Mouse (Mus musculus): ENCODE measurements around the gene Pcolce. TPM values are rescaled to one million over a fixed set of nuclear protein-coding genes. Genes with fewer than 3 reads are reported as not detected.

Gene Pcolce
- 1 to 10 TPM in 1 of 2 experiments, under 1 TPM in 1; 0.69 to 1.2 TPM for polyA plus RNA-seq (2017; shearing (Covaris generic))

GRCm38 (mm10) chr5:137613550-137613949 is at the start of gene Pcolce:
TSS of gene Pcolce (minus strand) at chr5:137613784.

GRCm38 (mm10) chr5:137645652-137646091 is 32.1 kb upstream of the Pcolce start, which contains the start of gene Irs3:
TSS of gene Irs3 (minus strand) at chr5:137645714.

GRCm38 (mm10) chr5:137641054-137641453 is 27.5 kb upstream of the Pcolce start, which contains the start of gene Sap25:
TSS of gene Sap25 (plus strand) at chr5:137641334.

DNA sequence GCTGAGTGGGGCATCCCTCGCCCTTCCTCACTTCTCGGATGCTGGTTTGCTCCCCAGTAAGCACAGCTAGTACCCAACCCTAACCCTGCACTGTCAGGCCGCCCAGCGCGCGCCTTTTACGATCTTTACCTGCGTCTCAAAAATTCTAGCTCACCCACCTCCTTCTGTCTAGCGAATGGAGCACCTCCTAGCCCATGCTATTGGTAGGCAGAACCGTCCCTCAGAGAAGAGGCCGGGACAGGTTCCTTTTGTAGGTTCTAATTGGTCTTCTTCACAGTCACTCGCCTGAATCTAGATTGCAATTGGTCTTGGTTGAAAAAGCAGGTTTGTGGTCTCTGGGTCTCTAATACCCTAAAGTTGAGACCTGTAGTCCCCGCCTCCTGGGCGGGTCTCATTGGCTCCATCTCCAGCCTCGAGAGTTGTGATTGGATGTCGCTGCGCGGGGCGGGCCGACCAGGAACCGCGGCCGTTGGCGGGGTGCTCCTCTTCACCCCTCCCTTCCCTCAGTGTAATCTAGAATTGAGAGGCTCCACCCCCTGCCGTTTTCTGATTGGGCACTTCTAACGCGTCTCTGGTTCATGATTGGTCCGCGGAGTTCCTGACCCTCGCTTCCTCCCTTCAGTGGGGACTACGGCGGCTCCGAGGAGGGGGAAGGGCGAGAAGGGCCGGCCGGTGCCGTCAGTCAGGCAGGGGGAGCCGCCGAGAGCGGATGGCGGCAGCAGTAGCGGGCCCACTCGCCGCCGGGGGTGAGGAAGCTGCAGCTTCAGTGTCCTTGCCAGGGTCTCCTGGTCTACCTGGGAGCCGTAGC is 15.1 kb upstream of the Pcolce start, which contains the start of the genes Fbxo24, Lrch4 and Gm20605:
Fbxo24 (minus strand) TSS at position 505 of the 808 bp plus-strand sequence.
Lrch4 (plus strand) TSS at position 624 of the 808 bp plus-strand sequence.
Gm20605 (plus strand) TSS at position 678 of the 808 bp plus-strand sequence.

DNA sequence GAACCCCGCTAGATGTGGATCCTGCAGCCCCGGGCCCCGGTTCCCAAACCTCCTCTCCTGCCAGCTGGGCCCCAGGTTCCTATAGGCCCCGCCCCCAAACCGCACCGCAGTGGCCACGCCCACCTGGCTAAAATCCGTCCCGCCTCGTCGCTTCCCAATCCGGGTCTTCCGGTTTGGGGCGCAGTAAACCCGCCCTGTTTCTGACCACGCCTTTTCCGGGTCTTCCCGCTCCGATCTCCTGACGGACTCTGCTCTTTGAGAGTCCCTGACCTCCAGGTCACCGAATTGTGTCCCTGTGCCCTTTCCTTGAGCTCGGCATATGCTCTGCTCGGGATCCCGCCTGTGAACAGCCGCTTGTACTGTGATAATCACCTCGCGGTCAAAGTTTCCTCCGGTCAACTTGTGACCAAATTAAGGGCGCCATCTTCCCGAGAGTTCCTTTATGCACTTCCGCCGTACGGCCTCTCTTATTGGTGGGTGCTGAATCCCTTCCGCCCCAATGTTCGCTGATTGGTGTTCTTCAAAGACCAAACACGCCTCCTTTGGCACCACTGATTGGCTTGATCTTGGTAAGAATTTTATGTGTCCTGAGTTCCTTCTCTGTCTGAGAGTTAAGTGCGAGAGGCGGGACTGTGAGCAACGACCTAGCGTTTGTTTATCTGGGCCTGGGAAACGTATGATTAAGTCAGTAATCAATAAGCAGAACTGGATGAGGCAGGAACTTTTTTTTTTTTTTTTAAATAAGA is 12.8 kb downstream of the Pcolce start, which contains the start of gene Mospd3:
Mospd3 (minus strand) TSS at position 440 of the 746 bp plus-strand sequence.

GRCm38 (mm10) chr5:137569665-137570064 is 43.9 kb downstream of the Pcolce start, which contains the start of gene Tfr2:
TSS of gene Tfr2 (plus strand) at chr5:137569840.

Other genes starting within 250 kb of the Pcolce start
- gene Zan, start 136.7 kb downstream of the Pcolce start, polyA plus RNA-seq (2017; shearing (Covaris generic)) = 1 to 10 TPM; 1.1 to 4.1 TPM
- 10 to 100 TPM; 35.2 to 41.1 TPM for gene Pop7, start 111.3 kb downstream of the Pcolce start, polyA plus RNA-seq (2017; shearing (Covaris generic))
- gene Gigyf1, start 95.2 kb downstream of the Pcolce start, polyA plus RNA-seq (2017; shearing (Covaris generic)) = 10 to 100 TPM; 10.9 to 13.1 TPM
- under 1 TPM in 1 of 2 experiments, not detected in 1; 0.82 TPM for gene Epo, start 80.5 kb downstream of the Pcolce start, polyA plus RNA-seq (2017; shearing (Covaris generic))
- 100 to 1,000 TPM; 293 to 297 TPM for gene Gnb2, start 80.3 kb downstream of the Pcolce start, polyA plus RNA-seq (2017; shearing (Covaris generic))
- under 1 TPM in 1 of 2 experiments, not detected in 1; 0.76 TPM for gene Actl6b, start 60.3 kb downstream of the Pcolce start, polyA plus RNA-seq (2017; shearing (Covaris generic))
- 1 to 10 TPM; 1.3 to 1.4 TPM for gene Tfr2, start 43.9 kb downstream of the Pcolce start, polyA plus RNA-seq (2017; shearing (Covaris generic))
- 10 to 100 TPM; 85.5 to 87.9 TPM for gene Mospd3, start 12.7 kb downstream of the Pcolce start, polyA plus RNA-seq (2017; shearing (Covaris generic))
- gene Fbxo24, start 15.2 kb upstream of the Pcolce start, polyA plus RNA-seq (2017; shearing (Covaris generic)) = under 1 TPM; 0.33 to 0.52 TPM
- gene Lrch4, start 15.3 kb upstream of the Pcolce start, polyA plus RNA-seq (2017; shearing (Covaris generic)) = 100 to 1,000 TPM; 290 to 324 TPM
- 10 to 100 TPM; 73.7 to 90.1 TPM for gene Gm20605, start 15.4 kb upstream of the Pcolce start, polyA plus RNA-seq (2017; shearing (Covaris generic))
- 100 to 1,000 TPM; 128 to 152 TPM for gene Sap25, start 27.6 kb upstream of the Pcolce start, polyA plus RNA-seq (2017; shearing (Covaris generic))
- under 1 TPM in 1 of 2 experiments, not detected in 1; 0.99 TPM for gene Irs3, start 31.9 kb upstream of the Pcolce start, polyA plus RNA-seq (2017; shearing (Covaris generic))
- 10 to 100 TPM; 24.5 to 38.9 TPM for gene Agfg2, start 70.9 kb upstream of the Pcolce start, polyA plus RNA-seq (2017; shearing (Covaris generic))
- gene Nyap1, start 127.8 kb upstream of the Pcolce start, polyA plus RNA-seq (2017; shearing (Covaris generic)) = 1 to 10 TPM in 1 of 2 experiments, under 1 TPM in 1; 0.16 to 1.3 TPM
- gene Tsc22d4, start 131.9 kb upstream of the Pcolce start, polyA plus RNA-seq (2017; shearing (Covaris generic)) = 100 to 1,000 TPM; 338 to 405 TPM
- 100 to 1,000 TPM; 101 to 106 TPM for gene Ppp1r35, start 165.1 kb upstream of the Pcolce start, polyA plus RNA-seq (2017; shearing (Covaris generic))
- gene Mepce, start 173.9 kb upstream of the Pcolce start, polyA plus RNA-seq (2017; shearing (Covaris generic)) = 10 to 100 TPM; 34.7 to 39.4 TPM
- gene Zcwpw1, start 174.0 kb upstream of the Pcolce start, polyA plus RNA-seq (2017; shearing (Covaris generic)) = 10 to 100 TPM; 10.4 to 23.8 TPM
- 1 to 10 TPM in 1 of 2 experiments, under 1 TPM in 1; 0.36 to 4.3 TPM for gene Pilra, start 222.5 kb upstream of the Pcolce start, polyA plus RNA-seq (2017; shearing (Covaris generic))
- under 1 TPM in 1 of 2 experiments, not detected in 1; 0.56 TPM for gene Pilrb1, start 244.3 kb upstream of the Pcolce start, polyA plus RNA-seq (2017; shearing (Covaris generic))

Measured in inflammation-experienced regulatory T-cells (primary cell).